Mouse (Mus musculus) left cerebral cortex, postnatal 14 days (tissue): Measurements from ENCODE around the gene Abca14. TPM values are rescaled to one million over a fixed set of nuclear protein-coding genes. Genes with fewer than 3 reads are reported as not detected.

ENCODE experiments used
- total RNA-seq, 2 experiments: library from RNA; stranded (reverse); gene quantifications; 2 replicates each; pipeline ENCODE4 v1.2.3; 2021

Gene Abca14
- total RNA-seq, 2 experiments from 2014 or later = 0.13 TPM; not detected in 1

Other genes starting within 250 kb of the Abca14 start
- under 1 TPM; 0.04 to 0.26 TPM for gene Dnah3, start 108.7 kb upstream of the Abca14 start, total RNA-seq
- 10 to 100 TPM in 1 of 2 experiments, 1 to 10 TPM in 1; 9.8 to 13.1 TPM for gene Tmem159, start 101.6 kb upstream of the Abca14 start, total RNA-seq
- under 1 TPM; 0.15 to 0.53 TPM for gene Zp2, start 58.7 kb upstream of the Abca14 start, total RNA-seq
- under 1 TPM; 0.30 to 0.48 TPM for gene Anks4b, start 30.1 kb upstream of the Abca14 start, total RNA-seq
- gene Crym, start 1.9 kb upstream of the Abca14 start, total RNA-seq = 100 to 1,000 TPM; 101 to 163 TPM
- under 1 TPM in 1 of 2 experiments, not detected in 1; 0.13 TPM for gene Abca15, start 124.7 kb downstream of the Abca14 start, total RNA-seq
- gene Abca16, start 205.7 kb downstream of the Abca14 start, total RNA-seq = not detected